Mouse (Mus musculus) frontal cortex, postnatal 10 days (tissue): ENCODE measurements around the gene Nudc.
"Not testable (repeated sequence)": the region's sequence is repeated elsewhere in the genome, so short reads cannot be mapped to it uniquely, and the experiment has no call there.

Source experiments
- DNase-seq, 2 experiments: peaks; one replicate each; pipeline ENCODE4 v3.0.0; 2022; ENCODE audit warnings: low spot score in 2 of 2, mixed read lengths in 1 of 2

The Nudc gene

GRCm38 (mm10) chr4:133536081-133536480, 9.7 kb downstream of the Nudc start:
- no peak for DNase-seq

GRCm38 (mm10) chr4:133532777-133533176, 13.0 kb downstream of the Nudc start:
- no peak for DNase-seq

- no peak for DNase-seq
Measured at GRCm38 (mm10) chr4:133527788-133528187, 18.0 kb downstream of the Nudc start.

GRCm38 (mm10) chr4:133521502-133521901, 24.3 kb downstream of the Nudc start:
- DNase-seq = no peak

- DNase-seq = no peak
Measured at GRCm38 (mm10) chr4:133519369-133519665, 26.5 kb downstream of the Nudc start.

- DNase-seq = no peak
Measured at GRCm38 (mm10) chr4:133518601-133519368, 27.0 kb downstream of the Nudc start, which contains the start of gene Kdf1. Gene Kdf1 (plus strand): TSS chr4:133518963.

DNA sequence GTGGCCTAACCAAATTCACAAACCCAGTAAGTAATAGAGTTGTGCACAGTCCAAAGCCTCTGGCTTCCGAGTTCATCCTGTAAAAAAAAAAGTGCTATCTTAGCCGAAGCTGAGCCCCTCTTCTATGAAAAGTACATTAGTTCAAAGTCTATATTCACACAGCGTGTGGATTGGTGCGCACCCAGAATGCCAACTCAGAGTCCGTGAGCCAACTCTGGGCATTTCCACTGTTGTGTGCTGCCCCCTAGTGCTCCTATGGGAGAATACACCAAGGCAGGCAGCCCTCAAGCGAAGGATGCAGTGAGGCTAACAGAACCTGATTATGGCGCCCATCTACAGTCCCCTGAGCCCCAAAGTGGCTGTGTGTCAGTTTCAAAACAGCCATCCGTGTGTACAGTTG, 32.8 kb downstream of the Nudc start:
- DNase-seq = peak in 1 of 2 experiments; percentile 72

DNA sequence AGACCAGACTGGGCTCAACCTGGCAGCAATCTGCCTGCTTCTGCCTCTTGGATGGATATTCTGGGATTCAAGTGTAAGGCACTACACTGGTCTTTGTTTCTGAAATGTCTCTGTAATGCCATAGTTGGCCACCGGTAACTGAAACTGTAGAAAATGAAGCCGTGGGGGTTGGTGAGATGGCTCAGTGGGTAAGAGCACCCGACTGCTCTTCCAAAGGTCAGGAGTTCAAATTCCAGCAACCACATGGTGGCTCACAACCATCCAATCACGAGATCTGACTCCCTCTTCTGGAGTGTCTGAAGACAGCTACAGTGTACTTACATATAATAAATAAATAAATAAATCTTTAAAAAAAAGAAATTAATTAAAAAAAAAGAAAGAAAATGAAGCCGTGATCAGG, 33.3 kb downstream of the Nudc start:
- DNase-seq = not testable (repeated sequence)

GRCm38 (mm10) chr4:133511050-133511449, 34.7 kb downstream of the Nudc start:
- DNase-seq = no peak

DNA sequence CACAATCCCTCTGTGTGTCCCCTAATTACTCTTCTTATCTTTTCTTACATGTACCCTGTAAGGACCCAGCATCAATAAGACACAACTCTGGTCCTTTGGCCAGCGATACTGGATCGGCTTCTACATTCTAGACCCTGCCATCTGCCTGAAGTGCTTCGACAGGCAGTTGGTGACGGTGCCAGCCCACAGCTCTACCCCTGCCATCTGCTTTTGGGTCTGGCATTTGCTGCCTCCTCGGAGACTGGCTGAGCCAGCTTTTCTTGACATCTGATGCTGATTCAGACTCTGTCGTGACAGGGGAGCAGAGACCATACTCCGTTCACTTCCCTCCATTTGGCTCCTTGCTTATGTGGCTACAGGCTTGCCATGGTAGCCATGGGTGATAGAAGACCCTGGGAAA, 36.8 kb downstream of the Nudc start:
- DNase-seq = no peak

GRCm38 (mm10) chr4:133506573-133506972, 39.2 kb downstream of the Nudc start:
- DNase-seq = no peak

DNA sequence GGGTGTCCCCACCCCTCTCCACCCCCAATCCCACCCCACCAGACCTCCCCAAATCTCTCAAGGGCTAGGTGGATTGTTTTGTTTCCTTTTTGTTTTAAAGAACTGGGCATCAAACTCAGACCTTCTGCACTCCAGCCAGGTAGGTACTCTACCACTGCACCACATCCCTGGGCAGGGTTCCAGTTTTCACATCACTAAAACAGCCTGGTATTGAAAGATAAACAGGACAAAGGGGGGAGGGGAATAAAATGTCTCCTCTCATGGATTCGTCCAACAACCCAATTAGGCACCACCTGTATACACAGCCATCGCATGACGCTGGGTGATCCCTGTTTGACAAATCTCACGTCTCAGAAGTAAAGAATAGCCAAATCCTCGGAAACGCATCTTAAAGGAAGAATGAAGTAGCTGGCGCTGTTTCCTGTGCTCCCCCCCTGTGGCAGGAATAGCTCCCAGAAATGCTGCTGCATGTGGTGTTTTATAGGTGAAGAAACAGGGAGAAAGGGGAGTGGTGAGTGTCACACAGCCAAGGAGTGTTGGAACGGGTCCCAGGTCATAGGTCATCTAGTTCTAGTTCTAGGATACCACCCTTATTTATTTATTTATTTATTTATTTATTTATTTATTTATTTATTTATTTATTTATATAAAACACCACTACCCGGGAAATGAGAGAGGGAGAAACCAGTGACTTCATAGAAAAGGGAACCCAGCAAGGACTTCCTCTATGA, 40.9 kb downstream of the Nudc start:
- DNase-seq = no peak

DNA sequence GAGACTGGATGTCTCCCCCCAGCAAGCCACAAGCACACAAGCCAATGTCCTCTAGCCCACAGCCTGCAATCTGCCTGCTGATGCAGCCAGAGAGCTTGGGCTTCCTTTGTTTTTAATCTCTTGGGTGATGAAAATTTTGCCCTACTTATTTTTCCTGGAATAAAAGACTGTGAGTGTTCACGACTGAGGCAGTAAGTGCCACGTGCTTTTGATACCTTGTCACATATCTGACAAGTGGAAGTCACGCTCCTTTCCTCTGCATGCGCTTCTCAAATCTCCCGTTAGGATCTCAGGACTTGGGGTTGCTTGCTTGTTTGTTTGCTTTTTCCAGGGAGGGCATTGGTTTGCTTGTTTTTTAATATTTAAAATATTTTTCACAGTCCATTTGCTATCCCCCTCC, 41.5 kb downstream of the Nudc start:
- DNase-seq = no peak

DNA sequence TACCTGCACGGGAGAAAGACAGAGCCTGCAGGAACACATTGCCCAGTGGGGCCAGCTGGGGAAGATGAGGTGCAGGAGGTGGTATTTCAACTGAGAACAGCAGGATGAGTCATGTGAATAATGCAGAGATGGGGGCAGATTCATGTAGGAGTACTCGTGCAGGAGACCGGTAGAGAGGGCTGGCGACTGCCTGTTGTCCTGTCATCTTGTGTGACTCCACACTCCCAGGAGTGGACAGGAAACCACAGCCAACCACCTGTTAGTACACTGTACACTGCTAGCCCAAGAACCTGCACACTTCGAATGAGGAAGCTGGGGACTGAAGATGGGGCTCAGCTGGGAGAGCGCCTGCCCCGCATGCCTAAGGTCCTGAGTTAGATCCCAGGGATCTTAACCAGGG, 44.3 kb downstream of the Nudc start:
- no peak for DNase-seq

GRCm38 (mm10) chr4:133498160-133498724, 47.6 kb downstream of the Nudc start, which contains the start of gene Trnp1:
Gene Trnp1 (minus strand): TSS chr4:133498550.
- DNase-seq = peak; percentile 84

DNA sequence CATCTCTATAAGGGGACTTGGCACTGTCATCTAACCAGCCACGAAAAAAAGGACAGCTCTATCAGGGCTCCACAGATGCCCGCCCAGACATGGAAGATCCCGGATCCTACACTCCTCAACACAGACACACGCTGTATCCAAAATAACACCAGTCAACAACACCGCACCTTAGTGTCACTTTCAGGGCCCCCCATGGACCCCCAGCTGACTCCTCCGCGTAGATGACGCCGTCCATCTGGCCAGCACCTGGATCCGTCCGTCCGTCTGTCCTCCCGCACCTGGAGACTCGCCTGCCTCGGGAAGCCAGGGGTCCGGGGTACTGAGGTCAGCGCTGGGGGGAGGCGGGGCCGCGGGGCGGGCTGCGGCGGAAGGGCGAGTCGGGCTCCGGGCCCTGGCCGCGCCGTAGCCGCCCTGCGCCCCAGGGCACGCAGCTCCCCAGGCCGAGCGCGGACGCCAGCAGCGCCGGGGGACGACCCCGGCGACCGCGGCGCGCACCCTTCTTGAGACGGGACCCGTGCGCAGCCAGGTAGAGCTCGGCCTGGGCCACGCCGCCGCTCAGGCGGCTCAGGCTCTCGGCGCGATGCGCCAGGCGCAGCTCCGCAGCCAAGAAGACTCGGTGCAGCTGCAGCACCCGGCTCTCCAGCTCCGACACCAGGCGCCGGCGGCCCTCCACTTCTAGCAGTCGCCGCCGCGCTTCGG, 48.2 kb downstream of the Nudc start:
- no peak for DNase-seq

- no peak for DNase-seq
Measured at GRCm38 (mm10) chr4:133496738-133497445, 48.9 kb downstream of the Nudc start.

DNA sequence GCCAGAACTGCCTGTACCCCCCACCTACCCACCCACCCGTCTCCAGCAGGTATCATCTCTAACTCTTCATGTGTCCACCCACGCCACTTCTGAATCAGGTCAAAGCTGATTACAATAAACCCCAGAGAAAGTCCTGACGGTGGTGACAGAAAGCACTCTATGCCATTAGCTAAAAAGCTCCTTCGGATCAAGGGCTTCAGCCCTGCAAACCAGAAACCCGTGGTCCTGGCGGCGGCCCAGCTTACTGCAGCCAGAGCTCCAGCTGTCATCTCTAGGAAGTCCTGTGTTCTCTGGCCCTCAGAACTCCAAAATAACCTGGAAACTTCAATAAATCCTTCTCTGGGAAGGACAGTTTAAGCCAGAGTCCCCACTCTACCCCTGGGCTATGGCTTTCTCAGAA, 50.1 kb downstream of the Nudc start:
- no peak for DNase-seq

GRCm38 (mm10) chr4:133494867-133495266, 50.9 kb downstream of the Nudc start:
- no peak for DNase-seq

DNA sequence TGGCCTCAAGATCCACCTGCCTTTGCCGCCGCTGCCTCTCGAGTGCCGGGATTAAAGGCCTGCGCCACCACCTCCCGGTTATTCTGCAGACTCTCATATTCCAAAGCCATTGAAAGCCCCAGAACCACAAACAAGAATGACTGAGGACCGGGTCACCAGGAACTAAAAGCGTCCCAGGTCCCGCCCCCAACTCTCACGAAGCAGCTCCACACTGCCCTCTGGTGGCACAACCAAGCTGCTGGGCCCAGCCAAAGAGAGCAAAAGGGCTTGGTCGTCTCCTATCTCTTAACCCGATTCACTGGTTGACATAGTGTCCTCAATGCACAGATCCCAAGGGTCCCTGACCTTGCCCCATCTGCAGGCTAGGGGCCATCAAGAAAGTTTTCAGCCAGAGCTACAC, 51.4 kb downstream of the Nudc start:
- DNase-seq = peak in 1 of 2 experiments; percentile 79

GRCm38 (mm10) chr4:133493895-133494294, 51.9 kb downstream of the Nudc start:
- no peak for DNase-seq

- DNase-seq = no peak
Measured at GRCm38 (mm10) chr4:133491800-133492199, 54.0 kb downstream of the Nudc start.
